Mouse (Mus musculus) spleen, postnatal 36 days (tissue): ENCODE data around the gene Sdhaf2.

Source experiments
- DNase-seq, 2 experiments: peaks; one replicate each; pipeline ENCODE4 v3.0.0; 2022; ENCODE audit warnings: low spot score in 2 of 2, mixed read lengths in 1 of 2

The Sdhaf2 gene

GRCm38 (mm10) chr19:10497512-10498160, 28.3 kb downstream of the Sdhaf2 start:
- no peak for DNase-seq

DNA sequence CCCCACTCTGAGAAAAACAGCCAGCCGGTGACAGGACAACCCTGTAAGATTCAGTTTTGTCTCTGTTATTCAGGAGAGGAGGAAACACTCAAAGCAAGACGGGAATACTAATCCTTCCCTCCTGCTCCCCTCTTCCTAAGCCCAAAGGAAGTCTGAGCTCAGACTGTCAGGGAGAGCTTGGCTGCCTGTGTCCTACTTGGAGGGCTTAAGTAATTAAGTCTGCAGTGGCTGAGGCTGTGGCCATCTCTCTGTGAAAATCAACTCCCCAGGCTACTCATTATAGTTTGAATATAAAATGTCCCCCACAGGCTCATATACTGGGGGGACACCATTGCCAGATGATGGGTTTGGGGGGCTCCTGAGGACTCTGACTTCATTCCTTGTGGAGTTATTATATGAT, 29.0 kb downstream of the Sdhaf2 start:
- no peak for DNase-seq

- DNase-seq: no peak
Observed at GRCm38 (mm10) chr19:10495670-10496069, 30.3 kb downstream of the Sdhaf2 start.

DNA sequence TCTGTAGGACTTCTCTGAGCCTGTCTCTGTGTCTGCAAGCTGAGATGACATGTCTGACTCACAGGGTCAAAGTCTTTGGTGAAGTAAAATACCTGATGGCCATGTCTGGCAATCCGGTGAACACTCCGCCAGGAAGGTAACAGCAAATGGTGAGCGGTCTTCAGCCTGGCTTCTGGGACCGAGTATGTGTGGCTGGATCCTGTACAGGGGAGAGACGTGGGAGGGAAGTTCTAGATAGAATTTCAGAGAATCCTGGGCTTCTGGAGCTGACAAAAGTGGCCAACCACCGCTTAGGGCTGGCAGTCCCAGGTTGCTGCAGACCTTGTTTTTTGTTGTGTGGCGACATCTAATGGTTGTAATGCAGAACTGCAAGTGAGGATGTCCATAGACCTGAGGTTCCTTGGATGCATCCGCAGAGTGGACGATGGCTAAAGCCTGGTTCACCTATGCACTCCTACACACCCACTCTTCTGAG, 39.6 kb downstream of the Sdhaf2 start:
- DNase-seq: peak; percentile 9 to 16

GRCm38 (mm10) chr19:10482703-10483102, 43.2 kb downstream of the Sdhaf2 start, which contains the start of gene Ppp1r32:
Gene Ppp1r32, minus strand, starts transcription at chr19:10482928.
- no peak for DNase-seq

DNA sequence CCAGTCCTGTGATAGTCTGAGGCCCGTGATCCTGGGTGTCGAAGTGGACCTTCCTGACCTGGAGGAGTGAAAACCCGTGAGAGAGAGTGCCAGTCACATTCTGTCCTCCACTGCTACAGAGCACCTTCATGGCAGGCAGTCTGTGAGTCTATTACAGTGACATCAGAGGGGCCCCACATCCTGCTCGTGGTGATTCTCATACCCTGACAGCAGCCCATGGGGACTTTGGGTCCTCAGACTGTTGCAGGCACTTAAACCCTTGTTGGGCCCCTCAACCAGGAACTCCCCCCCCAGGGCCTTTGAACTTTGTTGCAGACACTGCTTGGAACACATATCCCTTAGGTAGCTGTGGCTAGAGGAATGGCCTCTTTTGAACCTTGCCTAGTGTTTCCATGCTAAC, 46.4 kb downstream of the Sdhaf2 start:
- DNase-seq: no peak

- DNase-seq: no peak
Observed at GRCm38 (mm10) chr19:10473779-10474178, 52.2 kb downstream of the Sdhaf2 start.

DNA sequence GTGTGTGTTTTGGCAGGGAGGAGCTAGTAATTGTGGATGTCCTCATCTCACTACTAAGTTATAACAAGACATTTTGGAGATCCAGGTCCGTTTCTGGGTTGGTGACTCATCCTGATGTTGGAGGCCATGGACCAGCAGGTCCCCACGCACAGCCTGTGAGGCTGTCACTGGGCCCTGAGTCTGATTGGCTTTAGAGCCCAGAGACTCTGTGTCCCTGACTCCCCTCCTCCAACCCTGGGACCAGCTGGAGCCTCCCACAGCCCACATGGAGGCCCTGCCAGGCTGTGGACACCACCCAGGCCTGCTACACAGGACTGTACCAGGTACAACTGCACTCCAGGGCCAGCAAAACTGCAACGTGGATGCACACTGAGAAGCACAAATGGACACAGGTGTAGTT, 53.0 kb downstream of the Sdhaf2 start:
- DNase-seq: no peak

- peak in 1 of 2 experiments; percentile 5 for DNase-seq
Observed at GRCm38 (mm10) chr19:10469171-10469658, 56.7 kb downstream of the Sdhaf2 start.

GRCm38 (mm10) chr19:10464427-10464826, 61.5 kb downstream of the Sdhaf2 start:
- no peak for DNase-seq

DNA sequence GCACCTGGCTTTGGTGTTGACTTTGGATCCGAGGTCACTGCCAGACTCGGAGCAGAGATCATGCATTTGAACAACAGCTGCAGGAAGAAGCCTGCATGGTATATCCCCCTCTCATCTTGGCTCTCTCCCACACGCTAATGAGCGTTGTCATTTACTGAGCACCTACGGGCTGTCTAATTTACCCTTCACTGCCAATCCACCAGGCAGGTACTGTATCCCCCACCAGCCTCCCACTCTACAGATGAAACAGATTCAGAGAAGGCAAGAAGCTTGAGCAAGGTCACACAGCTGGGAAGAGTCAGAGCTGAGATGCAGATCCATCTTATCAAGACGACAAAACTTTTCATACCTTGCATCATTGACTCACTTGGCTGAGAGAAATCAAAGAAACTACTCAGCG, 64.4 kb downstream of the Sdhaf2 start:
- DNase-seq: no peak

DNA sequence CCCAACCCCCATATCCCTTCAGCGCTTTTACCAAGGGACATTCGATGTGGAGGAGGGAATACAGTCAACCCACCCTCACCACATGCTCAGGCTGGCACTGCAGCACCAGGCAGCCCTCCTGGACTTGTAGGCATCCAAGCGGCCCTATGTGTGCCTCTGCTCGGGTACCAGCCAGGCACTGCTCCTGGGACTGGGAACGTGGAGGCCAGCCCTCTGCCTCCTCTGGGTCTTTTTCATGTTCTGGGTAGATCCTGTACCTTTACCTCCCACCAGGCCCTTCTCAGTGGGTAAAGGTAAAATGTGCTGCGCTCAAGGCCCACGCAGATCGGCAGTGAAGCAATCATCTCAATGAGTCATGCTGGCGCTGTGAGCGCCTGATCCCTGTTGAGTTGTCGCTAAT, 66.0 kb downstream of the Sdhaf2 start:
- DNase-seq: no peak

DNA sequence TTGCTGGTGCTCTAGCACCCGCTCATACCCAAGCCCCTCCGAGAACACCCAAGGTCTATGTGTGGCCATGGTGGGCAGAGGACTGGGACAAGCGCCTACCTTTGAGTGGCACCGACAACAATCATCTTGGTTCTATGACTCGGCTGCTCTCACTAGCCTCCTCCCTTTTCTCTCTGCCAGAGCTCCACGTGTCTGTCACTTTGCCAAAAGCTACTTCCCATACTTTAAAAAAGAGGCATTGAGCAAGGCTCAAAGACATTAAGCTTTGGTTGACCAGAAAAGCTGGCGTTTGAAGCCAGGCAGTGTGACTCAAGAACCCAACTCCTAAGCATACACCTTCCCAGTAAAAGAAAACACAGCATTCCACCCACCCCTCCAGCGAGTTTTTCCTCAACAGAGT, 67.8 kb downstream of the Sdhaf2 start:
- no peak for DNase-seq

- peak; percentile 14 to 20 for DNase-seq
Observed at GRCm38 (mm10) chr19:10457484-10457800, 68.5 kb downstream of the Sdhaf2 start.

DNA sequence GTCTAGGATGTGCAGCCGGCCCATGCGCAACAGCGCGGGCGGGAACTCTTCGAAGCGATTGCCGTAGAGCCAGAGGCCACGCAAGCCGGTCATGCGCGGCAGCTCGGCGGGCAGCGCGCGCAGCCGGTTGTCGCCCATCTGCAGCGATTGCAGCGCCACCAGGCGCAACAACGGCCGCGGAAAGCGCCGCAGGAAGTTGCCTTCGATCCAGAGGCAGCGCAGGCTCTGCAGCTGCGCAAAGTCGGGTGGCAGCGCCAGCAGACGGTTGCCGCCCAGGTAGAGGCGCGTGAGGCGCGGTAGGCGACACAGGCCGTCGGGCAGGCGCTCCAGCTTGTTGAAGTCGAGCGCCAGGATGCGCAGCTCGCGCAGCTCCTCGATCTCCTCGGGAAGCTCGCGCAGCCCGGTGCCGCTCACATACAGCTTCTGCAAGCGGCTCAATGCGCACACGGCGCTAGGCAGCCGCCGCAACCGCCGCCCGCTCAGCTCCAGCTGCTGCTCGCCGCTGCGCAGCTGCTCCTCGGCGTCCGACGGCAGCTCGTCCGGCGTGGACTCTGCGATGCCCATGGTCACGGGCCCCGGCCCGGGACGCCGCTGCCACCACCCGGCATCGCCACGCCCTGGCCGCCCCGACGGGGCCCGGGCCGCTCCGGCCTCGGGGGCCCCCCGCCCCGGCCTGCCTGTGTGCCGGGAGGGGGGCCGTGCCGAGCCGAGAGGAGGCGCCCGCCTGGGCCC, 69.0 kb downstream of the Sdhaf2 start, which contains the start of gene Lrrc10b:
Gene Lrrc10b, minus strand, starts transcription at position 722 of the 732 bp plus-strand sequence.
- peak; percentile 14 to 30 for DNase-seq

GRCm38 (mm10) chr19:10455437-10455806, 70.5 kb downstream of the Sdhaf2 start:
- no peak for DNase-seq

DNA sequence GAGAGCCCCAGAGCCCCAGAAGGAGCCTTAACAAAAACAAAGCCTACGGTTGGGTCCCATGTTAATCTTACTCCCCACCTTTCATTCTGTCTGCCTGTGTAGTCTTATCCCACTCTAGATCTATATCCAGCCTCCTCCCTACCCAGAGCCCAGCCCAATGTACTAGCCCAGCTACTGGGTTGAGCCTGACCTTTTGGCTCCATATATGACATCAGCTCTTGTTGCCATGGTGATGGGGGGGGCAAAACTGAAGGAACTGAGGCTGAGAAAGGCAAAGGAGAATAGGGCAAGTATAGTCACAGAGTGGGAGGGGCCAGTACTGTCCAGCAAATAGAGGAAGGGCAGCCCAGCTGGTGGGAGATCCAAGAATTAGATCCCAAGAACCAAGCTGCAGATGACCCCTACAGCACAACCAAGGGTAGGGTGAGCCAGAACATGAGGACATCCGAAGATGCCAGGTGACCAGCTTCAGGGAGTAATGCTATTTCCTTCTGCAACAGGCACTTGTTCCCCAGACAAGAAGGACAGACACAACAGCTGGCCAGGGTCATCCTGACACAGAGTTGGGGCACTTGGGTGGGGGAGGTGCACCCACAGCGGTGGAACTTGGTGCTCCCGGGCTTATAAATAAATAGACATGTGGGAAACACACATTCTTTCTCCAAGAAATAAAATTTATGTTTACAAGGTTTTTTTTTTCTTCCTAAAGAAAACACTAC, 71.1 kb downstream of the Sdhaf2 start:
- DNase-seq: no peak
